ENCODE assay signal across 26 mouse cellular contexts in genomic region chr4:32320039-32320438, GRCm38 (mm10).
"Had no signal": no experiment of that assay in that cellular context is flagged by ENCODE, and none has a peak within 500 bp of the region (broad histone marks: within the 10 kb centered on the region; RNA-seq: fewer than 3 reads in every experiment).

No protein-coding gene starts in this region.

- ATAC-seq: hindbrain, postnatal 0 days; intestine, embryonic 16.5 days; liver, embryonic 12.5 days had no signal

- H3K27me3 ChIP-seq: heart, embryonic 13.5 days; heart, embryonic 15.5 days; hindbrain, embryonic 13.5 days; hindbrain, embryonic 15.5 days; kidney, embryonic 15.5 days; limb, embryonic 13.5 days; limb, embryonic 15.5 days; liver, embryonic 12.5 days had no signal

- H3K9me3 ChIP-seq: heart, embryonic 15.5 days; hindbrain, embryonic 15.5 days; limb, embryonic 15.5 days; liver, embryonic 12.5 days had no signal

- DNase-seq: gastrocnemius, postnatal 14 days; gastrocnemius, postnatal 36 days; heart, adult 2 months; heart, postnatal 4 days; kidney, adult 11 months; kidney, adult 2 months; kidney, adult 9 months; kidney, postnatal 14 days; kidney, postnatal 36 days; layer of hippocampus, adult 9-11 months; layer of hippocampus, postnatal 36 days; left cerebral cortex, postnatal 4 days had no signal

- H3K4me3 ChIP-seq: heart, adult 2 months; heart, embryonic 13.5 days; heart, embryonic 15.5 days; hindbrain, embryonic 10.5 days; hindbrain, embryonic 13.5 days; hindbrain, embryonic 15.5 days; kidney, embryonic 15.5 days; limb, embryonic 13.5 days; limb, embryonic 15.5 days; liver, embryonic 12.5 days had no signal

- H3K9ac ChIP-seq: heart, embryonic 13.5 days; heart, embryonic 15.5 days; hindbrain, embryonic 13.5 days; hindbrain, embryonic 15.5 days; kidney, embryonic 15.5 days; limb, embryonic 13.5 days; limb, embryonic 15.5 days; liver, embryonic 12.5 days; liver, embryonic 14.5 days had no signal

- H3K4me2 ChIP-seq: heart, embryonic 11.5 days; heart, embryonic 13.5 days; heart, embryonic 15.5 days; hindbrain, embryonic 13.5 days; hindbrain, embryonic 15.5 days; kidney, embryonic 15.5 days; limb, embryonic 13.5 days; limb, embryonic 15.5 days; liver, embryonic 12.5 days had no signal

- H3K4me1 ChIP-seq: heart, embryonic 15.5 days; kidney, embryonic 15.5 days; liver, embryonic 12.5 days had no signal

- H3K27ac ChIP-seq: heart, adult 2 months; heart, embryonic 13.5 days; heart, embryonic 15.5 days; hindbrain, embryonic 13.5 days; hindbrain, embryonic 15.5 days; hindbrain, postnatal 0 days; kidney, embryonic 15.5 days; kidney, postnatal 0 days; limb, embryonic 13.5 days; limb, embryonic 15.5 days; liver, embryonic 12.5 days; liver, embryonic 14.5 days had no signal
